Mouse (Mus musculus) ES-Bruce4 (cell line): ENCODE data around the gene Nfkbiz. TPM values are rescaled to one million over a fixed set of nuclear protein-coding genes. Genes with fewer than 3 reads are reported as not detected.

Experiments
- H3K27ac ChIP-seq: 2 replicates; pipeline ENCODE4 v1.5.1; 2012; ENCODE audit warnings: low read length, inconsistent platforms; ENCODE audit not compliant: insufficient read depth
- H3K27me3 ChIP-seq: 2 replicates; pipeline ENCODE4 v1.6.1; 2012; ENCODE audit warnings: mild to moderate bottlenecking, low read length, inconsistent platforms; ENCODE audit not compliant: control insufficient read depth, poor library complexity, insufficient read depth, severe bottlenecking
- H3K36me3 ChIP-seq: 2 replicates; pipeline ENCODE4 v1.6.1; 2012; ENCODE audit warnings: inconsistent platforms, mild to moderate bottlenecking, low read length, moderate library complexity; ENCODE audit not compliant: control insufficient read depth, poor library complexity, insufficient read depth, severe bottlenecking
- H3K4me1 ChIP-seq: one replicate; pipeline ENCODE4 v1.8.1; 2011; ENCODE audit warnings: low read length; ENCODE audit not compliant: control insufficient read depth, insufficient read depth
- H3K4me3 ChIP-seq: 2 replicates; pipeline ENCODE4 v1.5.1; 2011; ENCODE audit warnings: low read depth, mild to moderate bottlenecking, low read length
- H3K9ac ChIP-seq: 2 replicates; pipeline ENCODE4 v1.6.1; 2012; ENCODE audit warnings: low read depth, mild to moderate bottlenecking, inconsistent platforms; ENCODE audit not compliant: poor library complexity, severe bottlenecking
- H3K9me3 ChIP-seq: replicated peaks from 2 replicates; pipeline ENCODE4 v1.6.1; 2012; ENCODE audit warnings: mild to moderate bottlenecking, low read length, inconsistent platforms; ENCODE audit not compliant: control insufficient read depth, poor library complexity, insufficient read depth, severe bottlenecking
- CTCF ChIP-seq: IDR thresholded peaks from one replicate; pipeline ENCODE4 v1.8.1; 2011; ENCODE audit warnings: low read depth, low read length
- EP300 ChIP-seq: IDR thresholded peaks from 2 replicates; pipeline ENCODE4 v1.6.1; 2011; ENCODE audit warnings: low read depth, low read length; ENCODE audit not compliant: insufficient read depth
- POLR2A ChIP-seq: IDR thresholded peaks from one replicate; pipeline ENCODE4 v1.8.1; 2011; ENCODE audit warnings: low read length; ENCODE audit not compliant: insufficient read depth
- polyA plus RNA-seq: library from polyadenylated mRNA; stranded (reverse); fragments of >200 nt; gene quantifications from 2 replicates; pipeline ENCODE4 v1.2.4, GENCODE M21; 2011; ENCODE audit warnings: low read depth; ENCODE audit not compliant: missing spikeins, insufficient read depth, insufficient read length

The Nfkbiz gene
- polyA plus RNA-seq: 6.0 and 6.1 TPM in 2 replicates

DNA sequence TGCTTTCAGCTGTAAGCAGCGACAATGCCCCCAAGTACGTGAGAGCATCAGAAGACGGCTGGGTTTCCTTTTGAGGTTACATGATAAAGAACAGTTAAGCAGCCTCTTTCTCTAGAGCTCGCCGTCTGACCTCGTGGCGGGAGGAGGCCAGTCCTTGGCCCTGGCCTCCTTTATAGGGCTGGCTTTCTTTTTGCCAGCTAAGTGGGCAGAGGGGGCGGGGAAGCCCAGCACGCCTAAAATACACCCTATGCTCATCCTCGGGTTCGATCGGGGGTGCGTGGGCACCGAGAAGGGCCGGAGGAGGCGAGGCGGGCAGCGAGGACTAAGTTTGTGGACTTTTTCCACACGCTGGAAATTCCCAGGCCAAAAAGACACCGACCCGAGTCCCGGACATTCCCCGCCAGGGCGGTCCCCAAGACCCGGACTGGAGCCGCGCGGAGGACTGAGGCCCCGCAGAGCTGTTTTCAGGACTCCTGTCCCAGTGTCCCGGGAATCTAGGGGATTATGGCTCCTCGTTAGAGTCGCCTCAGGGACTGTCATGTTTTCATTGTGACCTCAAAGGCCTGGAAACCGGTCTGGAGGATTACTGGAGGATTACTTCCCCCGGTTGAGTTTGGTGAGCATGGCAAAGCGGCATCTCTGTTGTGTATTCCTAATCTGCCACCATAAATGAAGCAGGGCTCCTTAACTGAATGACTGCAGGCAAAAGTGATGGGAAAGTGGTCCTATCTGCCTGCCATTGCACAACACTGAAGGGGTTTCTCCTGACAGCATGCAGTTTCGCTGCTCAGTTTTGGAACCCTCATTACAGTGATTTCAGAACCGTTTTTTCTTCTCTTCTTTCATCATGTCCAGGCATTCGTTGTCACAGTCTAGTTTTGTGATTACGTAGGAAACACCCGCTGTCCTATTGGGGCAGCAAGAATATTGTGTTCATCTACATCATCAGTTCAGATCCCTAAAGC is at the start of gene Nfkbiz:
Gene Nfkbiz, minus strand, starts transcription at position 390 of the 965 bp plus-strand sequence.
- Histone ChIP-seq H3K36me3 (no peaks in the 10 kb centered on the region), H3K27me3 (no peaks in the 10 kb centered on the region), H3K4me1 (no peaks in the 10 kb centered on the region), H3K4me3 (peak within 1 kb of the TSS; percentile 83), H3K9ac (peak within 1 kb of the TSS; percentile 53), H3K27ac (no peak within 1 kb of the TSS), H3K9me3 (no peaks in the 10 kb centered on the region)
- no peak for TF ChIP-seq CTCF
- TF ChIP-seq EP300: no peak
- TF ChIP-seq POLR2A: no peak

DNA sequence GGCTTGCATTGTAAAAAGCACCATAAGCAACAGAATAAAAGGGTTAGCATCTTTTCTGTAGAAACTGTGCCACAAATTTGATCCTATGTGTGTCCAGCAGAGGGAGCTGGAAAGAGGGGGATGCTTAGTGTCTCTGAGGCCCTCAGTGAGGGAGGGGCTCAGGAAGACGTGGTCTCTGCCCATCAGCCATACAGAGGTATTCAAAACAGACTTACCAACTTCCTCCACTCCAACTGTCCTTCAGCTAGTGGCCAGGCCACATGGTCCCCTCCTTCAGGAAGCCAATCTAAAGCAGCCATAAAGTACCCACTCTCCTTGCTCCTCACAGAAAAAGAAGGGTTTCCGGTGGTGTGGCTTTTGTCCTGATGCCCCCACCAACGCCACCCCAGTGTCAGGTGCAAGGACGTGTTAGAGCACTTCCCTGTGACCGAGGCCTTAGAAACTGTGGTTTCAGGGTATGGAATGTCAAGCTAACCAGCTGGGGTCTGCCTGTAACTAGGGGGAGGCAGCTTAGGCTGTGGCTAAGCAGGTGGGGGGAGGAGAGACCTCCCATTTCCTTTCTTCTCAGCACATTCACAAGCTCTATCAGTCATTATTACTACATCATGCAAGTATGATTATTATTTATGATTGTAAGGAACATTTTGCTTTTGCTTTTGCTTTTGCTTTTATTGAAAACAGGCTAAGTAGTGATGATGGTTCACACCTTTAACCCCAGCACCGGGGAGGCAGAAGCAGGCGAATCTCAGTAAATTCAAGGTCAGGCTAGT is 49.3 kb upstream of the Nfkbiz start:
- peaks cover 2% of the 10 kb centered on the region for H3K36me3 ChIP-seq
- no peak overlapping the region for H3K9ac ChIP-seq
- no peak overlapping the region for H3K4me3 ChIP-seq
- H3K4me1 ChIP-seq: peaks cover 2% of the 10 kb centered on the region
- H3K27ac ChIP-seq: peak overlapping the region; percentile 75
- no peaks in the 10 kb centered on the region for H3K9me3 ChIP-seq
- no peak for TF ChIP-seq POLR2A
- peak; percentile 55 for TF ChIP-seq CTCF
- H3K27me3 ChIP-seq: no peaks in the 10 kb centered on the region

DNA sequence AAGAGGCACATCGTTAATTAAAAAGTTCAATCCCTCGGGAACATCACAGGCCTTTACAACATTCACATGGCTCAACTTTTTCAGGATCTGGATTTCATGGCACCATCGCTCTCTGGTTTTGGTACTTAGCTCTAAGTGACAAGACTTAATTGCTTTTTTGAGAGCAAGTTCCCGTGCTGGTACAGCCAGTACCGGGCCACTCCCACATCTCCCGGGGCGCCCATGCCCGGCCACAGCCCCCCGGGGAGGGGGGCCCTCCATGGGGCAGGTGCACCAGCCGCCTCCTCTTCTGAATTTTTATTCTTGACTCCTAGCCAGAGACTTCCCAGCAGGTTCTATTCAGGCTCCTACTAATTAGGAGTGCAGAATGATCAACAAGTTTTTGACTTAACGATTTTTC is 45.5 kb upstream of the Nfkbiz start:
- Histone ChIP-seq H3K27me3 (no peaks in the 10 kb centered on the region), H3K9ac (no peak overlapping the region), H3K36me3 (no peaks in the 10 kb centered on the region; the same call in none of the 2 replicates), H3K4me1 (peaks cover 2% of the 10 kb centered on the region), H3K4me3 (no peak overlapping the region), H3K27ac (no peak overlapping the region), H3K9me3 (no peaks in the 10 kb centered on the region)
- TF ChIP-seq POLR2A: no peak
- no peak for TF ChIP-seq EP300
- no peak for TF ChIP-seq CTCF

DNA sequence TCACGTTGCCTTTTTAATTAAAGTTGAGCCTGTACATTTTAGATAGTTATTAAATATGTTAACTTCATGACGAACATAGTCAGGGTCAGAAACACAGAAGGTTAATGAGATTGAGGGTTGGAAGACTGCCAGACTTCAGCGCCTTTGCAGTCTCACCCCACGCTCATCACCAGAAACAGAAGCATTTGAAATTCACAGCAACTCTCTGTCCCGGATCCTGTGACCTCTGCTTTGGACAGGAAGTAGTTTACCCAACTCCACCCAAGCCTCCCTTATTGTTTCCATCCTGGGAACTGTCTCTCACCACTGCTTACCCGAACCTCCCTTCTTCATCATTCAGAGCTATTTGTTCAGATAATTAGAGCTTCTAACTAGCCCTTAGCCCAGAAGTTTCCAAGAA is 37.3 kb upstream of the Nfkbiz start:
- H3K4me1 ChIP-seq: no peaks in the 10 kb centered on the region
- no peaks in the 10 kb centered on the region for H3K27me3 ChIP-seq
- H3K27ac ChIP-seq: no peak overlapping the region
- H3K9me3 ChIP-seq: no peaks in the 10 kb centered on the region
- TF ChIP-seq POLR2A: no peak
- no peak for TF ChIP-seq CTCF
- no peak for TF ChIP-seq EP300
- H3K4me3 ChIP-seq: no peak overlapping the region
- no peak overlapping the region for H3K9ac ChIP-seq
- no peaks in the 10 kb centered on the region for H3K36me3 ChIP-seq

DNA sequence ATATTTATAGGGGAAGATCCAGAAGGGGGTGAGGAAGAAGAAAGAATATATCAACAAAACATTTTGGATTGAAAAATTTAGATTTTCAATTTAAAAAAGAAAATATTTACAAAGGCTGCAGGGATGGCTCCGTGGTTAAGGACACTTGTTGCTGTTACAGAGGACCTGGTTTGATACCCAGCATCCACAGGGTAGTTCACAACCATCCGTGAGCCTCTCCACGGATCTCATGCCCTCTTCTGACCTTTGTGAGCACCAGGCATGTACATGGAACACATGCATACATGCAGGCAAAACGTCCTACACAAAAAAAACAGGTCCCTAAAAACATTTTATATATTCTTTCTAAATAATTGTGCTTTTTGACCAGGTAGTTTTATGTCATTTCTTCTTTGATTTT is 25.1 kb upstream of the Nfkbiz start:
- TF ChIP-seq CTCF: no peak
- no peak for TF ChIP-seq POLR2A
- no peak for TF ChIP-seq EP300
- H3K9ac ChIP-seq: no peak overlapping the region
- H3K36me3 ChIP-seq: no peaks in the 10 kb centered on the region
- no peak overlapping the region for H3K27ac ChIP-seq
- no peak overlapping the region for H3K4me3 ChIP-seq
- no peaks in the 10 kb centered on the region for H3K4me1 ChIP-seq
- no peaks in the 10 kb centered on the region for H3K9me3 ChIP-seq
- H3K27me3 ChIP-seq: no peaks in the 10 kb centered on the region

DNA sequence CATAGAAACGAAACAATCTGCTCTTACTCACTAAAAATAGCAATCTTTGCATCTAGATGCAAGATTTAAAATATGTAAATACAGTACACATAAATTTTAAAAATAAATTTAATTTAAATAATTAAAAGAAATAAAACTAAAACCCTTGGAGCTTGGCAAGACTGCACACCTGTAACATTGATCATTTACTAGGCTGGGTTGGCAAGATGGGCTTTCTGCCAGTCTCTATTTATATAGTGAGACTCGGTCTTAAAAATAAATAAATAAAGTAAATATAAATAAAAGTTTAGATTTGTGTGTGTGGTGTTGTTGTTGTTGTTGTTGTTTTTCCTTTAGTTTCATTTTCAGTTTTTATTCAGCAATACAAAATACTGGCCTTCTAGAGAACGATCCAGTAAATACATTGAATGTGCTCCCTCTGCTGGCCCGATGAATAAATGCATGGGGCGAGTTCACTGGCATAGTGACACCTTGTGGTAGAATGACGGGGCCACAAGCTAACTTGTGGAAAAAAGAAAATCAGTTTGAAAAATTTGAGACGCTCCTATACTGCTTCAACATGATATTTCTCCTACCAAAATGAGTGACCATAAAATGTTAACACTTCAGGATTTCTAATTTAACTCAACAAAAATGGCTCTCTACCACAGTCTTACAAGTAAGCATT is 24.6 kb upstream of the Nfkbiz start:
- no peaks in the 10 kb centered on the region for H3K36me3 ChIP-seq

More for the DNA sequence above, 24.6 kb upstream of the Nfkbiz start:
- H3K27ac ChIP-seq: no peak overlapping the region
- no peaks in the 10 kb centered on the region for H3K9me3 ChIP-seq
- no peaks in the 10 kb centered on the region for H3K4me1 ChIP-seq
- H3K4me3 ChIP-seq: no peak overlapping the region
- TF ChIP-seq EP300 (no peak), POLR2A (no peak), CTCF (peak; percentile 87)
- H3K9ac ChIP-seq: no peak overlapping the region
- H3K27me3 ChIP-seq: no peaks in the 10 kb centered on the region
